Mouse (Mus musculus): Measurements from ENCODE around the gene Spaar. TPM values are rescaled to one million over a fixed set of nuclear protein-coding genes. Genes with fewer than 3 reads are reported as not detected.

Gene Spaar
- polyA plus RNA-seq, 1 experiment from 2014 or later, result 0.04 TPM

GRCm38 (mm10) chr4:43726995-43727394 is 2.8 kb upstream of the Spaar start, which contains the start of gene Hrct1:
TSS of gene Hrct1 (plus strand) at chr4:43727188.
- no peak for ATAC-seq
- Histone ChIP-seq H3K4me1 (ENCODE audit: control insufficient read depth, insufficient read depth, low read depth, low read length) (no peaks in the 10 kb centered on the region), H3K9me3 (ENCODE audit: control insufficient read depth, low read length) (no peaks in the 10 kb centered on the region), H3K27me3 (replicated peaks; ENCODE audit: control insufficient read depth, insufficient read depth, low read length) (no peaks in the 10 kb centered on the region), H3K36me3 (ENCODE audit: control insufficient read depth, insufficient read depth, low read length) (no peaks in the 10 kb centered on the region), H3K4me3 (ENCODE audit: low read length) (no peak within 1 kb of the TSS), H3K9ac (ENCODE audit: low read depth, low read length) (no peak within 1 kb of the TSS), H3K4me2 (ENCODE audit: low read length) (no peak within 1 kb of the TSS), H3K27ac (ENCODE audit: low read depth, low read length) (no peak within 1 kb of the TSS)
- WGBS, result 54% methylated on average over 3 of the region's 3 CpGs

- H3K4me1 ChIP-seq (ENCODE audit: control insufficient read depth, insufficient read depth, low read depth, low read length), result no peaks in the 10 kb centered on the region
- H3K27ac ChIP-seq (ENCODE audit: low read depth, low read length), result no peak overlapping the region
- WGBS, result 74% methylated on average over 7 of the region's 7 CpGs
These were observed 1.9 kb upstream of the Spaar start for GRCm38 (mm10) chr4:43727718-43728575.

GRCm38 (mm10) chr4:43728576-43728954 is 1.3 kb upstream of the Spaar start:
- Histone ChIP-seq H3K4me2 (ENCODE audit: low read length) (no peak overlapping the region), H3K27me3 (replicated peaks; ENCODE audit: control insufficient read depth, insufficient read depth, low read length) (no peaks in the 10 kb centered on the region), H3K36me3 (ENCODE audit: control insufficient read depth, insufficient read depth, low read length) (no peaks in the 10 kb centered on the region), H3K9ac (ENCODE audit: low read depth, low read length) (no peak overlapping the region), H3K4me1 (ENCODE audit: control insufficient read depth, insufficient read depth, low read depth, low read length) (no peaks in the 10 kb centered on the region), H3K9me3 (ENCODE audit: control insufficient read depth, low read length) (no peaks in the 10 kb centered on the region), H3K4me3 (ENCODE audit: low read length) (no peak overlapping the region), H3K27ac (ENCODE audit: low read depth, low read length) (no peak overlapping the region)
- WGBS, result 62% methylated on average over 5 of the region's 5 CpGs
- ATAC-seq, result no peak

More at GRCm38 (mm10) chr4:43727718-43728575, 1.9 kb upstream of the Spaar start:
- Histone ChIP-seq H3K9ac (ENCODE audit: low read depth, low read length) (no peak overlapping the region), H3K9me3 (ENCODE audit: control insufficient read depth, low read length) (no peaks in the 10 kb centered on the region), H3K4me3 (ENCODE audit: low read length) (no peak overlapping the region), H3K36me3 (ENCODE audit: control insufficient read depth, insufficient read depth, low read length) (no peaks in the 10 kb centered on the region), H3K4me2 (ENCODE audit: low read length) (no peak overlapping the region), H3K27me3 (replicated peaks; ENCODE audit: control insufficient read depth, insufficient read depth, low read length) (no peaks in the 10 kb centered on the region)
- no peak for ATAC-seq

GRCm38 (mm10) chr4:43729126-43729525 is 708 bp upstream of the Spaar start:
- ATAC-seq, result no peak
- Histone ChIP-seq H3K27ac (ENCODE audit: low read depth, low read length) (no peak overlapping the region), H3K4me2 (ENCODE audit: low read length) (no peak overlapping the region)

GRCm38 (mm10) chr4:43730750-43731297 is 990 bp downstream of the Spaar start:
- H3K4me2 ChIP-seq (ENCODE audit: low read length), result no peak overlapping the region
- H3K27ac ChIP-seq (ENCODE audit: low read depth, low read length), result no peak overlapping the region
- H3K36me3 ChIP-seq (ENCODE audit: control insufficient read depth, insufficient read depth, low read length), result no peaks in the 10 kb centered on the region
- no peaks in the 10 kb centered on the region for H3K9me3 ChIP-seq (ENCODE audit: control insufficient read depth, low read length)
- H3K4me1 ChIP-seq (ENCODE audit: control insufficient read depth, insufficient read depth, low read depth, low read length), result no peaks in the 10 kb centered on the region
- no peak for ATAC-seq
- no peaks in the 10 kb centered on the region for H3K27me3 ChIP-seq (replicated peaks; ENCODE audit: control insufficient read depth, insufficient read depth, low read length)
- no peak overlapping the region for H3K9ac ChIP-seq (ENCODE audit: low read depth, low read length)
- WGBS, result 73% methylated on average over 21 of the region's 21 CpGs
- no peak overlapping the region for H3K4me3 ChIP-seq (ENCODE audit: low read length)

More at GRCm38 (mm10) chr4:43729126-43729525, 708 bp upstream of the Spaar start:
- Histone ChIP-seq H3K9ac (ENCODE audit: low read depth, low read length) (no peak overlapping the region), H3K27me3 (replicated peaks; ENCODE audit: control insufficient read depth, insufficient read depth, low read length) (no peaks in the 10 kb centered on the region), H3K36me3 (ENCODE audit: control insufficient read depth, insufficient read depth, low read length) (no peaks in the 10 kb centered on the region), H3K4me1 (ENCODE audit: control insufficient read depth, insufficient read depth, low read depth, low read length) (no peaks in the 10 kb centered on the region), H3K4me3 (ENCODE audit: low read length) (no peak overlapping the region), H3K9me3 (ENCODE audit: control insufficient read depth, low read length) (no peaks in the 10 kb centered on the region)
- WGBS, result 71% methylated on average over 3 of the region's 3 CpGs

GRCm38 (mm10) chr4:43732171-43732570 is 2.3 kb downstream of the Spaar start:
- H3K27me3 ChIP-seq (replicated peaks; ENCODE audit: control insufficient read depth, insufficient read depth, low read length), result no peaks in the 10 kb centered on the region
- 27% methylated on average over 1 of the region's 1 CpGs for WGBS
- no peak overlapping the region for H3K9ac ChIP-seq (ENCODE audit: low read depth, low read length)
- H3K4me1 ChIP-seq (ENCODE audit: control insufficient read depth, insufficient read depth, low read depth, low read length), result no peaks in the 10 kb centered on the region
- no peak overlapping the region for H3K27ac ChIP-seq (ENCODE audit: low read depth, low read length)
- no peaks in the 10 kb centered on the region for H3K9me3 ChIP-seq (ENCODE audit: control insufficient read depth, low read length)
- no peak for ATAC-seq
- H3K4me3 ChIP-seq (ENCODE audit: low read length), result no peak overlapping the region
- no peaks in the 10 kb centered on the region for H3K36me3 ChIP-seq (ENCODE audit: control insufficient read depth, insufficient read depth, low read length)
- no peak overlapping the region for H3K4me2 ChIP-seq (ENCODE audit: low read length)

- Histone ChIP-seq H3K4me1 (ENCODE audit: control insufficient read depth, insufficient read depth, low read depth, low read length) (no peaks in the 10 kb centered on the region), H3K4me3 (ENCODE audit: low read length) (no peak overlapping the region), H3K36me3 (ENCODE audit: control insufficient read depth, insufficient read depth, low read length) (no peaks in the 10 kb centered on the region), H3K9ac (ENCODE audit: low read depth, low read length) (no peak overlapping the region), H3K27me3 (replicated peaks; ENCODE audit: control insufficient read depth, insufficient read depth, low read length) (no peaks in the 10 kb centered on the region), H3K27ac (ENCODE audit: low read depth, low read length) (no peak overlapping the region), H3K4me2 (ENCODE audit: low read length) (no peak overlapping the region), H3K9me3 (ENCODE audit: control insufficient read depth, low read length) (no peaks in the 10 kb centered on the region)
- WGBS, result 83% methylated on average over 5 of the region's 5 CpGs
- ATAC-seq, result no peak
These were observed 3.4 kb downstream of the Spaar start for GRCm38 (mm10) chr4:43733186-43733585.

GRCm38 (mm10) chr4:43737144-43737543 is 7.3 kb downstream of the Spaar start:
- Histone ChIP-seq H3K9me3 (ENCODE audit: control insufficient read depth, low read length) (no peaks in the 10 kb centered on the region), H3K4me2 (ENCODE audit: low read length) (no peak overlapping the region), H3K9ac (ENCODE audit: low read depth, low read length) (no peak overlapping the region), H3K36me3 (ENCODE audit: control insufficient read depth, insufficient read depth, low read length) (no peaks in the 10 kb centered on the region), H3K27ac (ENCODE audit: low read depth, low read length) (no peak overlapping the region), H3K4me1 (ENCODE audit: control insufficient read depth, insufficient read depth, low read depth, low read length) (no peaks in the 10 kb centered on the region), H3K4me3 (ENCODE audit: low read length) (no peak overlapping the region), H3K27me3 (replicated peaks; ENCODE audit: control insufficient read depth, insufficient read depth, low read length) (no peaks in the 10 kb centered on the region)
- no peak for ATAC-seq
- WGBS, result 68% methylated on average over 6 of the region's 6 CpGs

GRCm38 (mm10) chr4:43738989-43739674 is 9.3 kb downstream of the Spaar start:
- 80% methylated on average over 8 of the region's 8 CpGs for WGBS
- Histone ChIP-seq H3K36me3 (ENCODE audit: control insufficient read depth, insufficient read depth, low read length) (no peaks in the 10 kb centered on the region), H3K9me3 (ENCODE audit: control insufficient read depth, low read length) (no peaks in the 10 kb centered on the region)

More at GRCm38 (mm10) chr4:43738989-43739674, 9.3 kb downstream of the Spaar start:
- Histone ChIP-seq H3K4me2 (ENCODE audit: low read length) (no peak overlapping the region), H3K4me1 (ENCODE audit: control insufficient read depth, insufficient read depth, low read depth, low read length) (no peaks in the 10 kb centered on the region), H3K4me3 (ENCODE audit: low read length) (no peak overlapping the region), H3K9ac (ENCODE audit: low read depth, low read length) (no peak overlapping the region), H3K27ac (ENCODE audit: low read depth, low read length) (no peak overlapping the region), H3K27me3 (replicated peaks; ENCODE audit: control insufficient read depth, insufficient read depth, low read length) (no peaks in the 10 kb centered on the region)
- ATAC-seq, result no peak

All from hindbrain, embryonic 16.5 days (tissue).